9 mouse cellular contexts compared by ENCODE assay signal in the genomic region with DNA sequence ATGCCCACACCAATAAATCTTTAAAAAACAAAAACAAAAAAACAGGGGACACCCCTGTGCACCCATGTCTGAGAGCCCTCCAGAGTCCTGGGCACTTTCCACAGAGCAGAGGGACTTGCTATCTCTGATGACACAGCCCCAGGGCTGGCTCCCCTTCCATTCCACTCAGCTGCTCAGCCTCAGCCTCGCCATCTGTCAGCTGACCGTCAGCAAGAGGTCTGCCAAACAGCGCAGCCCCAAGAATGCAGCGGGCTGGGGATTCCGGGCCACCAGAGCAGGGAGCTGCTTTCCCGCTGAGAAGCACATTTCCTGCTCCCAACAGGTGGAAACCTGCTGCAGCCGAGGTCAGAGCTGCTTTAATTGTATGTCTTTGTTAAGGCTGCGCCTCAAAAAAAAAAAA.
DNase-seq lines count a peak whose midpoint lies in the region; ATAC-seq and TF ChIP-seq lines count a peak whose summit lies in the region.
"Had no signal": no experiment of that assay in that cellular context is flagged by ENCODE, and none has a peak within 500 bp of the region (broad histone marks: within the 10 kb centered on the region; RNA-seq: fewer than 3 reads in every experiment).

No protein-coding gene starts in this region.

- peak overlapping the region; percentile 7; the same call in 1 of the 2 replicates for H3K9ac ChIP-seq in heart, embryonic 16.5 days (ENCODE audit: low read length)

- no peak overlapping the region for H3K27ac ChIP-seq in kidney, adult 2 months (ENCODE audit: insufficient read depth, low read depth, low read length)
- peak overlapping the region; percentile 69 for H3K27ac ChIP-seq in heart, embryonic 16.5 days (ENCODE audit: low read length)

- peak; percentile 49 for DNase-seq in kidney, adult 2 months
- DNase-seq in kidney, adult 11 months, result no peak
- DNase-seq in embryo, embryonic 11 days, result peak; percentile 75
- DNase-seq in lung, postnatal 25 days (ENCODE audit: low spot score), result peak; percentile 35
- no peak for DNase-seq in frontal cortex, adult 2 months (ENCODE audit: extremely low spot score in 1 of 2, low spot score in 1 of 2)
- DNase-seq in thymus, adult 18-20 months, result no peak

- H3K36me3 ChIP-seq in kidney, adult 2 months (ENCODE audit: control insufficient read depth, insufficient read depth, low read length), result no peaks in the 10 kb centered on the region
- H3K36me3 ChIP-seq in heart, embryonic 16.5 days (ENCODE audit: control insufficient read depth, insufficient read depth), result no peaks in the 10 kb centered on the region
- H3K36me3 ChIP-seq: G1E had no signal

- ATAC-seq in heart, embryonic 16.5 days (replicated peaks; ENCODE audit: extremely low read depth, insufficient read depth, low FRiP score), result peak; percentile 50; the same call in 1 of the 2 replicates
- no peak for ATAC-seq in CD4-positive, CD25-positive, alpha-beta regulatory T cell, adult 4 months

- no peak for TF ChIP-seq CTCF in kidney, adult 2 months (conservative IDR thresholded peaks at IDR 0.05; ENCODE audit: insufficient read depth, insufficient read length, low read depth, low read length)

- no peak for TF ChIP-seq POLR2A in kidney, adult 2 months (IDR thresholded peaks at IDR 0.05; ENCODE audit: low read depth, low read length)

- no peak overlapping the region; the same call in 1 of the 2 replicates for H3K4me2 ChIP-seq in heart, embryonic 16.5 days (ENCODE audit: low read depth, low read length)

- no peak overlapping the region for H3K4me3 ChIP-seq in kidney, adult 2 months (ENCODE audit: insufficient read depth, low read depth, low read length)
- no peak overlapping the region for H3K4me3 ChIP-seq in heart, embryonic 16.5 days (ENCODE audit: low read length)

- H3K4me1 ChIP-seq in kidney, adult 2 months (ENCODE audit: control insufficient read depth, insufficient read depth, low read length), result no peaks in the 10 kb centered on the region
- H3K4me1 ChIP-seq in heart, embryonic 16.5 days (ENCODE audit: control insufficient read depth, insufficient read depth, low read length), result peaks cover 30% of the 10 kb centered on the region

- no peaks in the 10 kb centered on the region for H3K27me3 ChIP-seq in kidney, adult 2 months (replicated peaks; ENCODE audit: control insufficient read depth, insufficient read depth, low read length)
- H3K27me3 ChIP-seq in heart, embryonic 16.5 days (ENCODE audit: control insufficient read depth, insufficient read depth, low read length), result no peaks in the 10 kb centered on the region

- 24% methylated on average over 8 of the region's 8 CpGs for WGBS in kidney, adult 2 months
- 6% methylated on average over 8 of the region's 8 CpGs for whole genome bisulfite sequencing in heart, embryonic 16.5 days

- H3K9me3 ChIP-seq in heart, embryonic 16.5 days (replicated peaks; ENCODE audit: control insufficient read depth, low read length), result no peaks in the 10 kb centered on the region

Comparison
In these comparisons a context has a peak if more than half of its experiments do, and no peak if none do; other contexts are left out.
1. DNase-seq: peak in kidney, adult 2 months (single experiment), embryo, embryonic 11 days (single experiment) and lung, postnatal 25 days (single experiment); none in kidney, adult 11 months (single experiment), frontal cortex, adult 2 months (0 of 2) and thymus, adult 18-20 months (0 of 2).